Mouse (Mus musculus) myocyte (in vitro differentiated cells): Measurements from ENCODE around the gene Arhgap6.

Experiments
- CEBPB ChIP-seq: IDR thresholded peaks from 2 replicates; pipeline ENCODE4 v1.6.1; 2011; ENCODE audit warnings: mild to moderate bottlenecking, moderate library complexity; ENCODE audit not compliant: poor library complexity, insufficient read depth, severe bottlenecking
- E2F4 ChIP-seq: IDR thresholded peaks from one replicate; pipeline ENCODE4 v1.6.1; 2011; ENCODE audit warnings: mild to moderate bottlenecking, control low read depth, moderate library complexity; ENCODE audit not compliant: insufficient read depth
- MAX ChIP-seq: IDR thresholded peaks from one replicate; pipeline ENCODE4 v1.6.1; 2011; ENCODE audit warnings: low read depth, mild to moderate bottlenecking, control low read depth
- MYOD1 ChIP-seq, 3 experiments: IDR thresholded peaks; one replicate each; pipeline ENCODE4 v1.6.1; 2011; ENCODE audit warnings: control low read depth in 2 of 3, low read depth in 2 of 3, mild to moderate bottlenecking in 2 of 3, moderate library complexity in 1 of 3; ENCODE audit not compliant: insufficient read length in 2 of 3, control insufficient read depth in 1 of 3
- MYOG ChIP-seq, 3 experiments: IDR thresholded peaks; one replicate each; pipeline ENCODE4 v1.6.1; 2011; ENCODE audit warnings: control low read depth in 2 of 3, low read depth in 2 of 3, mild to moderate bottlenecking in 2 of 3; ENCODE audit not compliant: insufficient read length in 2 of 3, control insufficient read depth in 1 of 3, insufficient read depth in 1 of 3
- POLR2A ChIP-seq: IDR thresholded peaks from one replicate; pipeline ENCODE4 v1.6.1; 2011; ENCODE audit warnings: low read depth, mild to moderate bottlenecking, control low read depth, moderate library complexity; ENCODE audit not compliant: insufficient read length
- POLR2AphosphoS2 ChIP-seq: IDR thresholded peaks from one replicate; pipeline ENCODE4 v1.6.1; 2011; ENCODE audit warnings: low read depth, control low read depth; ENCODE audit not compliant: insufficient read length
- REST ChIP-seq: IDR thresholded peaks from one replicate; pipeline ENCODE4 v1.6.1; 2011; ENCODE audit warnings: mild to moderate bottlenecking, control low read depth, moderate library complexity; ENCODE audit not compliant: insufficient read depth, insufficient read length
- SRF ChIP-seq: IDR thresholded peaks from one replicate; pipeline ENCODE4 v1.6.1; 2011; ENCODE audit warnings: low read depth; ENCODE audit not compliant: control insufficient read depth, insufficient read length
- TCF12 ChIP-seq: IDR thresholded peaks from one replicate; pipeline ENCODE4 v1.6.1; 2011; ENCODE audit warnings: mild to moderate bottlenecking, control low read depth; ENCODE audit not compliant: poor library complexity, insufficient read depth, severe bottlenecking
- TCF3 ChIP-seq: IDR thresholded peaks from one replicate; pipeline ENCODE4 v1.6.1; 2011; ENCODE audit warnings: low read depth, control low read depth; ENCODE audit not compliant: insufficient read length
- USF1 ChIP-seq: IDR thresholded peaks from one replicate; pipeline ENCODE4 v1.6.1; 2011; ENCODE audit warnings: low read depth, mild to moderate bottlenecking, control low read depth, moderate library complexity

DNA sequence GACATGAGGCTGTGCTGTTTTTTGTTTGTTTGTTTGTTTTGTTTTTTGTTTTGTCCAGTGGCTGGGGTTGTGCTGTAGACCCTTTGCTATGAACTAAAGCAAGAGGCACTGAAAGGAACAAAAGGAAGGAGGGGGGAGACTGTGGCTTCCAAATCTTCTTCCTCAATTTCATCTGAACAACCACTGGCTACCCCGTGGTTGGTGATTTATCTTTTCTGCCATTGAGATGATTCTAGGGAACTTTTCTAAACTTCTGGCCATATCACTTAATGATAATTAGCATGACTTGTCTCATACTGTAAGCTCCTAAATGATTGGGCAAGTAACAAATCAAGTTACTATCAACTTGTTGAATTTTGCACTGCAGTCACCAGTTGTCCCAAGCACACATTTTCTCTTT lies 249.0 kb downstream of the Arhgap6 start:
- TF ChIP-seq E2F4 (no peak), MAX (no peak), POLR2A (no peak), MYOG (IDR thresholded peaks at IDR 0.05; ENCODE audit: control insufficient read depth in 1 of 3, insufficient read depth in 1 of 3, insufficient read length in 2 of 3, low read depth in 2 of 3) (no peak), MYOD1 (IDR thresholded peaks at IDR 0.05; ENCODE audit: control insufficient read depth in 1 of 3, insufficient read length in 2 of 3, low read depth in 2 of 3) (no peak), POLR2AphosphoS2 (no peak), CEBPB (no peak), USF1 (no peak), REST (no peak), TCF12 (no peak), TCF3 (no peak), SRF (no peak)
